Mouse (Mus musculus) midbrain, embryonic 12.5 days (tissue): ENCODE results near the gene Map3k1. TPM values are rescaled to one million over a fixed set of nuclear protein-coding genes. Genes with fewer than 3 reads are reported as not detected.

Source experiments
- ATAC-seq: fragments of 200-750 bp; cut with Nextera tagmentation; 2 replicates; pipeline ENCODE4 v1.8.0; 2017; ENCODE audit warnings: low read depth, moderate TSS enrichment, moderate library complexity; ENCODE audit not compliant: low FRiP score
- H3K27ac ChIP-seq: fragments of 300-500 bp; sonication (generic); replicated peaks from 2 replicates; pipeline ENCODE4 v1.5.1; 2016; ENCODE audit warnings: mild to moderate bottlenecking
- H3K27me3 ChIP-seq: fragments of 300-500 bp; sonication (generic); 2 replicates; pipeline ENCODE4 v1.6.1; 2016; ENCODE audit warnings: mild to moderate bottlenecking
- H3K36me3 ChIP-seq: fragments of 300-500 bp; sonication (generic); 2 replicates; pipeline ENCODE4 v1.6.1; 2016
- H3K4me1 ChIP-seq: fragments of 300-500 bp; sonication (generic); 2 replicates; pipeline ENCODE4 v1.6.1; 2016
- H3K4me2 ChIP-seq: fragments of 300-500 bp; sonication (generic); replicated peaks from 2 replicates; pipeline ENCODE4 v1.6.1; 2016; ENCODE audit warnings: mild to moderate bottlenecking, moderate library complexity
- H3K4me3 ChIP-seq: fragments of 300-500 bp; sonication (generic); 2 replicates; pipeline ENCODE4 v1.5.1; 2016; ENCODE audit warnings: mild to moderate bottlenecking
- H3K9ac ChIP-seq: fragments of 300-500 bp; sonication (generic); replicated peaks from 2 replicates; pipeline ENCODE4 v1.6.1; 2016; ENCODE audit warnings: mild to moderate bottlenecking, moderate library complexity
- H3K9me3 ChIP-seq: fragments of 300-500 bp; sonication (generic); 2 replicates; pipeline ENCODE4 v1.6.1; 2016; ENCODE audit warnings: mild to moderate bottlenecking
- WGBS: fragments of 180-500 bp; shearing (Covaris S2); methylation state at CpG from one replicate; pipeline ENCODE4 v1.1.7; 2016; 5-methylcytosine and 5-hydroxymethylcytosine counted together
- polyA plus RNA-seq: library from polyadenylated mRNA; unstranded; fragments of >200 nt; fragmentation: Nextera tagmentation; extraction: Ambion mirVana; gene quantifications from 2 replicates; pipeline ENCODE4 v1.2.1, GENCODE M21; 2016

The Map3k1 gene
- polyA plus RNA-seq, 1 experiment from 2014 or later: 14.0 TPM

DNA sequence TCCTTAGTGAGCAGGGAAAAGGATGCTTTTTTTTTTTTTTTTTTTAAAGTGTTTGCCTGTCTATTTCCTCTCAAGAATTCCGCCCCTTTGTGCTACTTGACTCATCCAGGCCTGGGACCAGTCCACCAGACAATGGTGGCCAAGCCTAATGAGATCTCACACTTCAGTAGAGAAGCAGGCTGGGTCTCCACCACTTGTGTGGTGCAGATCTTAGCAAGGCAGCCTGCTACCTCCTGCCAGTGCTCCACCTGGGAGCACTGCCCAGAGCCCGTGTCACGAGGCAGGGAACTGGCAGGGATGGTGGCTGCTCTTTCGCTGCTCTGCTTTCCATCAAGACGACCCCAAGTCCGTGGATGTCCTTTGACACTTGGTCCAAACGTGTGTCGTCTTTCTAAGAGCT, 25.3 kb downstream of the Map3k1 start:
- WGBS: 84% methylated on average over 8 of the region's 8 CpGs
- ATAC-seq: no peak
- Histone ChIP-seq H3K4me1 (peaks cover 4% of the 10 kb centered on the region; the same call in 1 of the 2 replicates), H3K27ac (no peak overlapping the region), H3K36me3 (0 out of 2 replicates have a peak, but pooled peaks cover 2% of the 10 kb centered on the region), H3K4me3 (no peak overlapping the region), H3K9ac (no peak overlapping the region), H3K4me2 (no peak overlapping the region), H3K9me3 (0 out of 2 replicates have a peak, but pooled peaks cover 3% of the 10 kb centered on the region), H3K27me3 (no peaks in the 10 kb centered on the region)

- Histone ChIP-seq H3K27me3 (no peaks in the 10 kb centered on the region), H3K4me2 (no peak overlapping the region), H3K9me3 (0 out of 2 replicates have a peak, but pooled peaks cover 3% of the 10 kb centered on the region), H3K36me3 (0 out of 2 replicates have a peak, but pooled peaks cover 8% of the 10 kb centered on the region), H3K4me1 (peaks cover 12% of the 10 kb centered on the region), H3K4me3 (no peak overlapping the region), H3K27ac (no peak overlapping the region), H3K9ac (no peak overlapping the region)
- 89% methylated on average over 5 of the region's 5 CpGs for WGBS
- no peak for ATAC-seq
Measured at GRCm38 (mm10) chr13:111779471-111779870, 29.3 kb downstream of the Map3k1 start.

DNA sequence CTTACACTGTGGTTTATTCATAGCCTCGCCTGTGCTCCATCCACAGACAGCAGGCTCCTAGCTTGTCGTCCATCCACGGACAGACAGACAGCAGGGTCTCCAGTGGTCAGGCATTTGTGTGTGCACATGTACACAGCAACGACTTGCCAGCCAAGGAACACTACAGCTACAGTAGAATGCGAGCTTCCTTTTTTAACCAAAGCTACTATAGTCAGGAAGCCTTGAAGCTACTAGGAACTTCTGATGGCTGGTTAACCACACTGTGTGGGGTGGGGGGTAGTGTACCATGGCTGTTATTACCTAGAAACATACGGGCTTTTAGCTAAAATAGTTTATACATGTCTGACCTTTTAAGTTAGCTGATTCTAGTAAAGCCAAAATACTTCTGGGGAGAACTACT, 30.2 kb downstream of the Map3k1 start:
- no peak for ATAC-seq
- H3K4me1 ChIP-seq: peaks cover 12% of the 10 kb centered on the region
- no peak overlapping the region for H3K27ac ChIP-seq
- WGBS: 86% methylated on average over 6 of the region's 6 CpGs
- H3K4me2 ChIP-seq: no peak overlapping the region
- no peak overlapping the region for H3K4me3 ChIP-seq
- peaks cover 10% of the 10 kb centered on the region; the same call in 1 of the 2 replicates for H3K36me3 ChIP-seq
- H3K9ac ChIP-seq: 0 out of 2 replicates have a peak overlapping the region, but pooled peaks have one; percentile 20
- H3K9me3 ChIP-seq: 0 out of 2 replicates have a peak, but pooled peaks cover 3% of the 10 kb centered on the region
- H3K27me3 ChIP-seq: no peaks in the 10 kb centered on the region

- WGBS: 69% methylated on average over 10 of the region's 10 CpGs
- ATAC-seq: no peak
Measured at GRCm38 (mm10) chr13:111777865-111778264, 30.9 kb downstream of the Map3k1 start.

GRCm38 (mm10) chr13:111777179-111777578, 31.6 kb downstream of the Map3k1 start:
- 50% methylated on average over 7 of the region's 7 CpGs for WGBS
- ATAC-seq: no peak

More at GRCm38 (mm10) chr13:111777865-111778264, 30.9 kb downstream of the Map3k1 start:
- Histone ChIP-seq H3K4me1 (peaks cover 12% of the 10 kb centered on the region), H3K27ac (no peak overlapping the region), H3K4me2 (no peak overlapping the region), H3K9me3 (0 out of 2 replicates have a peak, but pooled peaks cover 3% of the 10 kb centered on the region), H3K4me3 (no peak overlapping the region), H3K9ac (no peak overlapping the region), H3K27me3 (no peaks in the 10 kb centered on the region), H3K36me3 (peaks cover 15% of the 10 kb centered on the region; the same call in 1 of the 2 replicates)

GRCm38 (mm10) chr13:111772075-111772474, 36.7 kb downstream of the Map3k1 start:
- Histone ChIP-seq H3K4me2 (no peak overlapping the region), H3K27ac (no peak overlapping the region), H3K36me3 (peaks cover 46% of the 10 kb centered on the region), H3K4me3 (no peak overlapping the region), H3K4me1 (0 out of 2 replicates have a peak, but pooled peaks cover 3% of the 10 kb centered on the region), H3K9me3 (no peaks in the 10 kb centered on the region), H3K9ac (no peak overlapping the region), H3K27me3 (no peaks in the 10 kb centered on the region)
- no peak for ATAC-seq
- 92% methylated on average over 8 of the region's 8 CpGs for WGBS

More at GRCm38 (mm10) chr13:111777179-111777578, 31.6 kb downstream of the Map3k1 start:
- H3K9ac ChIP-seq: no peak overlapping the region
- no peak overlapping the region for H3K27ac ChIP-seq
- H3K4me2 ChIP-seq: no peak overlapping the region
- no peaks in the 10 kb centered on the region for H3K27me3 ChIP-seq
- H3K4me1 ChIP-seq: peaks cover 12% of the 10 kb centered on the region
- no peak overlapping the region for H3K4me3 ChIP-seq
- H3K9me3 ChIP-seq: 0 out of 2 replicates have a peak, but pooled peaks cover 2% of the 10 kb centered on the region
- peaks cover 19% of the 10 kb centered on the region for H3K36me3 ChIP-seq

- Histone ChIP-seq H3K9ac (no peak overlapping the region), H3K4me3 (no peak overlapping the region), H3K4me1 (no peaks in the 10 kb centered on the region), H3K4me2 (no peak overlapping the region), H3K27me3 (no peaks in the 10 kb centered on the region), H3K36me3 (peaks cover 54% of the 10 kb centered on the region), H3K27ac (no peak overlapping the region), H3K9me3 (no peaks in the 10 kb centered on the region)
- no peak; the same call in 1 of the 2 replicates for ATAC-seq
- 62% methylated on average over 7 of the region's 7 CpGs for WGBS
Measured at GRCm38 (mm10) chr13:111771232-111771631, 37.6 kb downstream of the Map3k1 start.

- Histone ChIP-seq H3K9ac (no peak overlapping the region), H3K27ac (no peak overlapping the region), H3K36me3 (peaks cover 52% of the 10 kb centered on the region), H3K4me2 (no peak overlapping the region), H3K9me3 (no peaks in the 10 kb centered on the region), H3K27me3 (no peaks in the 10 kb centered on the region), H3K4me1 (no peaks in the 10 kb centered on the region), H3K4me3 (no peak overlapping the region)
- no peak for ATAC-seq
- WGBS: 93% methylated on average over 9 of the region's 9 CpGs
Measured at GRCm38 (mm10) chr13:111770776-111771175, 38.0 kb downstream of the Map3k1 start.

DNA sequence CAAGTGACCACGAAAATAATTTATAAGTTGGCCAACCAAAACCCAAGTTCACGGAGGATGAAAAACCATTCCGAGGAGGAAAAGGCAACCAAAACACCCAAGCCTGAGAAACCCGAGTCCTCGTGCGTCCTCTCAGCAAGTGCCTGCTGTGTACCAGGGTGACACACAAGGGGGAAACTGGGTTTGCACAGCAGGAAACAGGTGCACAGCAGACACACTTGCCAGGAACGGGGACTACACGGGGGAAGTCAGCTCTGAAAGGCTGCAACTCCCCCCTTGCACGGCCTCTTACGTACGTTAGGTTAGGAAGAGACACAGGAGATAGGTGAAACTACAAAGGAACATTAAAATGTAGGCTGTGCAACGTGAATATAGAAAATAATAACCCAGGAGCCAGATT, 46.3 kb downstream of the Map3k1 start:
- no peak overlapping the region for H3K27ac ChIP-seq
- WGBS: 95% methylated on average over 12 of the region's 12 CpGs
- no peak overlapping the region for H3K4me3 ChIP-seq
- H3K9me3 ChIP-seq: no peaks in the 10 kb centered on the region
- no peaks in the 10 kb centered on the region for H3K27me3 ChIP-seq
- no peaks in the 10 kb centered on the region for H3K4me1 ChIP-seq
- peaks cover 83% of the 10 kb centered on the region for H3K36me3 ChIP-seq
- no peak for ATAC-seq
- no peak overlapping the region for H3K9ac ChIP-seq
- H3K4me2 ChIP-seq: no peak overlapping the region

GRCm38 (mm10) chr13:111756986-111757385, 51.8 kb downstream of the Map3k1 start:
- Histone ChIP-seq H3K4me3 (no peak overlapping the region), H3K27me3 (no peaks in the 10 kb centered on the region), H3K9ac (no peak overlapping the region), H3K4me1 (no peaks in the 10 kb centered on the region), H3K27ac (no peak overlapping the region), H3K36me3 (peaks cover 92% of the 10 kb centered on the region), H3K9me3 (no peaks in the 10 kb centered on the region), H3K4me2 (no peak overlapping the region)
- 93% methylated on average over 6 of the region's 6 CpGs for WGBS
- no peak for ATAC-seq

DNA sequence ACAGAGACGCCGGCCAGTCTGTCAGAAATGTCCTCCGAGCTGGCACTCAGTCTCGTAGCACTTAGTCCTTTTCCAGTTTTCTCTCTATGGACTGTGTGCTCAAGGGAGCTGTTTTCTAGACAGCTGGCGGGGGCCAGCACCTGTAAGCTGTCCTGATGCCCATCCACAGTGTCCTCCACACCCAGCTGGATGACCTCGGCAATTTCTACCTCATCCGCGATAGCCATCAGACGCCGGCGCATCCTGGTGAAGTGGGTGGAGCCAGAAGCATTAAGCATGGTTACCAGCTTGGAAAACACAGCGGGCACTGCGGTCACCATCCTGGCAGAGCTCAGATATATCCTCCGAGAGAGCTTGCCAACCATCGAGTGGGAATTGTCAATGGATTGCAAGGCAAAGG, 52.9 kb downstream of the Map3k1 start:
- H3K9me3 ChIP-seq: no peaks in the 10 kb centered on the region
- H3K36me3 ChIP-seq: peaks cover 89% of the 10 kb centered on the region
- H3K4me1 ChIP-seq: no peaks in the 10 kb centered on the region
- no peak overlapping the region for H3K27ac ChIP-seq
- WGBS: 97% methylated on average over 15 of the region's 15 CpGs
- no peak overlapping the region for H3K4me3 ChIP-seq
- no peak for ATAC-seq
- no peak overlapping the region for H3K4me2 ChIP-seq
- H3K27me3 ChIP-seq: no peaks in the 10 kb centered on the region
- no peak overlapping the region for H3K9ac ChIP-seq

DNA sequence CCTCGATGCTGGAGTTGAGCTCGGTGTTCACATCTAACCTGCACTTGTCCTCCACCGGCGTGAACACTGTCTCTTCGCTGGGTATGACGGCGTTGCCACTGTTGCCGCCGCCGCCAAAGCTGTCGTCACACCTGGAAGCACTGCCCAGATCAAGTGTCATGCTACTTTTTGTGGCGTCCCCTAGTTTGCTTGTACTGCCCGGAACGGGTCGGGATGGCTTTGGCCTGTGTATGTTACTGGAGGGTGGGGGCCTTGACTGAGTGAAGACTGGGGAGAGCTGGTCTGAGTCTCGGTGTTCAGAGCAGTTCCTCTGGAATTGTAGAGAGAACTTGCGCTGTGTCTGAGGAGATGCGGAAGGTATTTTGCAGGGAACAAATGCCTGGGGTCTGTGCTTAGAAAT, 53.4 kb downstream of the Map3k1 start:
- no peak overlapping the region for H3K27ac ChIP-seq
- H3K9me3 ChIP-seq: no peaks in the 10 kb centered on the region
- H3K27me3 ChIP-seq: no peaks in the 10 kb centered on the region
- no peak for ATAC-seq
- no peaks in the 10 kb centered on the region for H3K4me1 ChIP-seq
- H3K4me3 ChIP-seq: no peak overlapping the region
- H3K4me2 ChIP-seq: no peak overlapping the region
- peaks cover 89% of the 10 kb centered on the region for H3K36me3 ChIP-seq
- WGBS: 98% methylated on average over 18 of the region's 18 CpGs
- H3K9ac ChIP-seq: no peak overlapping the region

DNA sequence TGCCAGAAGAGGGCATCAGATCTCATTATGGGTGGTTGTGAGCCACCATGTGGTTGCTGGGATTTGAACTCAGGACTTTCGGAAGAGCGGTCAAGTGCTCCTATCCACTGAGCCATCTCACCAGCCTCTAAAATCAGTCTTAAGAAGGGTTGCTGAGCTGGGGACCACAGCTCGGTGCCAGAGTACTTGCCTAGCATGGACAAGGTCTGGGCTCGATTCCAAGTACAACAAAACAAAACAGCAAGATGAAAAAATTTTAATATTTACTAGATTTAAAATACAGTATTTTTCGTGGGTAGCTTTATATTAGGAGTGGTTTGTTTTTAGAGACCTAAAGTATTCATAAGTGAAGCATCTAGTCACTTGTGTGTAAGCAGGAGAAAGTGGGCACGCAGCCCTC, 55.5 kb downstream of the Map3k1 start:
- WGBS: 96% methylated on average over 6 of the region's 6 CpGs
- Histone ChIP-seq H3K9me3 (no peaks in the 10 kb centered on the region), H3K4me1 (no peaks in the 10 kb centered on the region), H3K4me2 (no peak overlapping the region), H3K36me3 (peaks cover 88% of the 10 kb centered on the region), H3K4me3 (no peak overlapping the region), H3K27me3 (no peaks in the 10 kb centered on the region), H3K9ac (no peak overlapping the region), H3K27ac (no peak overlapping the region)
- no peak for ATAC-seq
